Mouse (Mus musculus) liver, embryonic 14.5 days (tissue): ENCODE results near the gene Cog4.

Experiments
- CTCF ChIP-seq: IDR thresholded peaks from 2 replicates; pipeline ENCODE4 v1.5.1; 2016; ENCODE audit warnings: antibody characterized with exemption, low read depth, control low read depth
- EP300 ChIP-seq: IDR thresholded peaks from 2 replicates; pipeline ENCODE4 v1.6.1; 2016; ENCODE audit warnings: antibody characterized with exemption, low read depth

- no peak for TF ChIP-seq CTCF
- TF ChIP-seq EP300, result no peak
Observed at GRCm38 (mm10) chr8:110847171-110847549, 760 bp downstream of the Cog4 start.
